Mouse (Mus musculus) CH12.LX (cell line): ENCODE data around the gene Ipo7. TPM values are rescaled to one million over a fixed set of nuclear protein-coding genes. Genes with fewer than 3 reads are reported as not detected.

Experiments
- DNase-seq: peaks from one replicate; pipeline ENCODE4 v3.0.0-alpha.2; 2013; ENCODE audit errors: extremely low read depth
- H3K27ac ChIP-seq: 2 replicates; pipeline ENCODE4 v1.5.1; 2012; ENCODE audit warnings: low read depth, mild to moderate bottlenecking, control low read depth, moderate library complexity; ENCODE audit not compliant: insufficient read depth
- H3K27me3 ChIP-seq: replicated peaks from 2 replicates; pipeline ENCODE3; 2012; ENCODE audit warnings: inconsistent platforms
- H3K36me3 ChIP-seq, 2 experiments: replicated peaks in 1 of 2; 2 replicates each; pipeline versions ENCODE3 to v1.6.1; 2012; ENCODE audit warnings: inconsistent platforms in 1 of 2, low read length in 1 of 2, mild to moderate bottlenecking in 1 of 2, mixed read lengths in 1 of 2, moderate library complexity in 1 of 2; ENCODE audit not compliant: control insufficient read depth in 1 of 2, insufficient read depth in 1 of 2
- H3K4me1 ChIP-seq, 2 experiments: 2 replicates each; pipeline ENCODE4 v1.6.1; 2012; ENCODE audit warnings: inconsistent platforms in 1 of 2, moderate library complexity in 1 of 2; ENCODE audit not compliant: insufficient read depth in 2 of 2, control insufficient read depth in 1 of 2
- H3K4me2 ChIP-seq: 2 replicates; pipeline ENCODE4 v1.6.1; 2012; ENCODE audit warnings: low read depth, mild to moderate bottlenecking, control low read depth; ENCODE audit not compliant: poor library complexity, insufficient read depth, severe bottlenecking
- H3K4me3 ChIP-seq, 3 experiments: fragments of 150-350 bp in 1 of 3; sonication (generic) in 1 of 3; replicated peaks in 1 of 3; 2 replicates each; pipeline versions ENCODE3 to v1.5.1; 2011 to 2012; ENCODE audit warnings: low read depth in 2 of 3, low read length in 2 of 3, mild to moderate bottlenecking in 2 of 3, moderate library complexity in 2 of 3, control low read depth in 1 of 3, improper control_type of control experiment in 1 of 3, inconsistent platforms in 1 of 3, mixed read lengths in 1 of 3; ENCODE audit not compliant: poor library complexity in 1 of 3
- H3K79me2 ChIP-seq: replicated peaks from 2 replicates; pipeline ENCODE4 v1.6.1; 2012; ENCODE audit warnings: mild to moderate bottlenecking, moderate library complexity; ENCODE audit not compliant: control insufficient read depth, poor library complexity, insufficient read depth, severe bottlenecking; ENCODE audit errors: extremely low read depth
- H3K9ac ChIP-seq: 2 replicates; pipeline ENCODE4 v1.6.1; 2012; ENCODE audit warnings: low read depth, mild to moderate bottlenecking, control low read depth, moderate library complexity; ENCODE audit not compliant: insufficient read depth
- H3K9me3 ChIP-seq: replicated peaks from 2 replicates; pipeline ENCODE3; 2012; ENCODE audit warnings: low read length, inconsistent platforms, mixed read lengths
- CHD1 ChIP-seq: IDR thresholded peaks from 2 replicates; pipeline ENCODE4 v1.6.1; 2012; ENCODE audit warnings: low read depth, low read length, improper control_type of control experiment, inconsistent platforms
- CTCF ChIP-seq, 2 experiments: IDR thresholded peaks in 1 of 2; conservative IDR thresholded peaks in 1 of 2; 2 replicates each; pipeline ENCODE4 v1.5.1; 2011 to 2012; ENCODE audit warnings: low read depth in 2 of 2, low read length in 2 of 2, improper control_type of control experiment in 1 of 2, inconsistent platforms in 1 of 2, mild to moderate bottlenecking in 1 of 2, moderate library complexity in 1 of 2
- ELF1 ChIP-seq: IDR thresholded peaks from 2 replicates; pipeline ENCODE4 v1.6.1; 2014; ENCODE audit warnings: low read depth, mild to moderate bottlenecking, inconsistent platforms, low read length, improper control_type of control experiment
- EP300 ChIP-seq: IDR thresholded peaks from 2 replicates; pipeline ENCODE4 v1.6.1; 2011; ENCODE audit warnings: low read length, improper control_type of control experiment
- GABPA ChIP-seq: IDR thresholded peaks from 2 replicates; pipeline ENCODE4 v1.6.1; 2012; ENCODE audit warnings: low read depth, low read length, improper control_type of control experiment, inconsistent platforms; ENCODE audit not compliant: insufficient replicate concordance
- HCFC1 ChIP-seq: IDR thresholded peaks from 2 replicates; pipeline ENCODE4 v1.6.1; 2012; ENCODE audit warnings: low read depth, mild to moderate bottlenecking, inconsistent platforms, low read length, improper control_type of control experiment
- IRF4 ChIP-seq: IDR thresholded peaks from 2 replicates; pipeline ENCODE4 v1.6.1; 2014; ENCODE audit warnings: low read depth, mild to moderate bottlenecking, inconsistent platforms, low read length, improper control_type of control experiment
- JUN ChIP-seq: IDR thresholded peaks from 2 replicates; pipeline ENCODE4 v1.6.1; 2011; ENCODE audit warnings: low read depth, mild to moderate bottlenecking, low read length, improper control_type of control experiment, moderate library complexity; ENCODE audit not compliant: insufficient read depth
- JUND ChIP-seq: conservative IDR thresholded peaks from 2 replicates; pipeline ENCODE4 v1.6.1; 2011; ENCODE audit warnings: low read depth, low read length, improper control_type of control experiment
- KAT2A ChIP-seq: IDR thresholded peaks from 2 replicates; pipeline ENCODE4 v1.6.1; 2012; ENCODE audit warnings: low read length, improper control_type of control experiment, inconsistent platforms; ENCODE audit not compliant: insufficient replicate concordance
- MAFK ChIP-seq: IDR thresholded peaks from 2 replicates; pipeline ENCODE4 v1.6.1; 2011; ENCODE audit warnings: low read length, improper control_type of control experiment; ENCODE audit not compliant: insufficient replicate concordance
- MAX ChIP-seq: IDR thresholded peaks from 2 replicates; pipeline ENCODE4 v1.6.1; 2011; ENCODE audit warnings: low read length, improper control_type of control experiment
- MAZ ChIP-seq: IDR thresholded peaks from 2 replicates; pipeline ENCODE4 v1.6.1; 2012; ENCODE audit warnings: low read depth, mild to moderate bottlenecking, inconsistent platforms, low read length, improper control_type of control experiment, moderate library complexity
- MEF2A ChIP-seq: IDR thresholded peaks from 2 replicates; pipeline ENCODE4 v1.6.1; 2014; ENCODE audit warnings: low read depth, mild to moderate bottlenecking, inconsistent platforms, low read length, improper control_type of control experiment, borderline replicate concordance
- MXI1 ChIP-seq: IDR thresholded peaks from 2 replicates; pipeline ENCODE4 v1.6.1; 2011; ENCODE audit warnings: mild to moderate bottlenecking, low read depth, low read length, improper control_type of control experiment
- MYC ChIP-seq: IDR thresholded peaks from 2 replicates; pipeline ENCODE4 v1.6.1; 2011; ENCODE audit warnings: low read depth, mild to moderate bottlenecking, improper control_type of control experiment, low read length
- NRF1 ChIP-seq: IDR thresholded peaks from 2 replicates; pipeline ENCODE4 v1.6.1; 2014; ENCODE audit warnings: low read depth, mild to moderate bottlenecking, inconsistent platforms, low read length, improper control_type of control experiment, moderate library complexity
- POLR2A ChIP-seq: IDR thresholded peaks from 2 replicates; pipeline ENCODE4 v1.6.1; 2011; ENCODE audit warnings: low read depth, mild to moderate bottlenecking, improper control_type of control experiment, low read length
- POLR2AphosphoS2 ChIP-seq: IDR thresholded peaks from 2 replicates; pipeline ENCODE4 v1.6.1; 2011; ENCODE audit warnings: low read depth, low read length, improper control_type of control experiment
- RAD21 ChIP-seq: IDR thresholded peaks from 2 replicates; pipeline ENCODE4 v1.6.1; 2011; ENCODE audit warnings: low read depth, mild to moderate bottlenecking, low read length, improper control_type of control experiment, moderate library complexity
- RCOR1 ChIP-seq: conservative IDR thresholded peaks from 2 replicates; pipeline ENCODE4 v1.6.1; 2012; ENCODE audit warnings: low read depth, mild to moderate bottlenecking, inconsistent platforms, low read length, improper control_type of control experiment
- SIN3A ChIP-seq: IDR thresholded peaks from 2 replicates; pipeline ENCODE4 v1.6.1; 2012; ENCODE audit warnings: low read length, improper control_type of control experiment, inconsistent platforms
- SMC3 ChIP-seq: IDR thresholded peaks from 2 replicates; pipeline ENCODE4 v1.6.1; 2011; ENCODE audit warnings: low read depth, low read length, improper control_type of control experiment
- TBP ChIP-seq: conservative IDR thresholded peaks from 2 replicates; pipeline ENCODE4 v1.6.1; 2011; ENCODE audit warnings: low read depth, low read length, improper control_type of control experiment
- UBTF ChIP-seq: IDR thresholded peaks from 2 replicates; pipeline ENCODE4 v1.6.1; 2012; ENCODE audit warnings: low read depth, mild to moderate bottlenecking, inconsistent platforms, low read length, improper control_type of control experiment, moderate library complexity
- USF1 ChIP-seq: IDR thresholded peaks from 2 replicates; pipeline ENCODE4 v1.6.1; 2014; ENCODE audit warnings: low read depth, mild to moderate bottlenecking, inconsistent platforms, low read length, improper control_type of control experiment
- USF2 ChIP-seq: conservative IDR thresholded peaks from 2 replicates; pipeline ENCODE4 v1.6.1; 2011; ENCODE audit warnings: low read depth, low read length, improper control_type of control experiment
- ZKSCAN1 ChIP-seq: IDR thresholded peaks from 2 replicates; pipeline ENCODE4 v1.6.1; 2012; ENCODE audit warnings: low read depth, inconsistent platforms, low read length, improper control_type of control experiment, borderline replicate concordance
- ZNF384 ChIP-seq: IDR thresholded peaks from 2 replicates; pipeline ENCODE4 v1.6.1; 2012; ENCODE audit warnings: low read depth, low read length, improper control_type of control experiment, inconsistent platforms
- dilution Hi-C: fragments of 300-500 bp; cut with MboI; formaldehyde crosslinking; loops from 2 replicates; pipeline ENCODE4 v1.14.3; 2020; ENCODE audit warnings: low sequenced_read_pairs; ENCODE audit not compliant: extremely low pct_unique_long_range_greater_than_20kb, extremely low pct_ligation_motif_present
- in situ Hi-C: fragments of 300-500 bp; cut with MboI; formaldehyde crosslinking; loops from 3 replicates; pipeline ENCODE4 v1.14.3; 2019; ENCODE audit warnings: low sequenced_read_pairs, low pct_ligation_motif_present, low pct_unique_long_range_greater_than_20kb, mixed read lengths
- polyA plus RNA-seq: library from polyadenylated mRNA; unstranded; fragments of >175 nt; gene quantifications from 2 replicates; pipeline ENCODE4 v1.2.1, GENCODE M21; 2012; ENCODE audit warnings: low read depth; ENCODE audit not compliant: insufficient read length
- total RNA-seq, 2 experiments: library from RNA; depleted of rRNA; stranded (reverse); fragments of 300-350 nt in 1 of 2; fragments of >200 nt in 1 of 2; gene quantifications; 2 replicates each; pipeline ENCODE4 v1.2.3; 2012 to 2014

Ipo7 gene
- total and polyA plus RNA-seq, 3 experiments: 126 to 183 (median 181) TPM

GRCm38 (mm10) chr7:110083386-110084165 lies 65.5 kb downstream of the Ipo7 start:
- H3K27ac ChIP-seq: no peak overlapping the region
- dilution Hi-C loops (no loop called here), in situ Hi-C loops (no loop called here)
- peak; percentile 58 for DNase-seq
- H3K9ac ChIP-seq: no peak overlapping the region
- H3K79me2 ChIP-seq: no peaks in the 10 kb centered on the region
- TF ChIP-seq SIN3A (no peak), SMC3 (peak; percentile 47), USF1 (no peak), CTCF (conservative IDR thresholded peaks at IDR 0.05 in 1 of 2, IDR thresholded peaks at IDR 0.05 in 1 of 2; ENCODE audit: low read depth in 2 of 2, low read length in 2 of 2) (peak; percentile 71 to 72), RCOR1 (no peak), RAD21 (peak; percentile 62), MXI1 (no peak), ZNF384 (peak; percentile 87), GABPA (no peak), JUND (no peak), IRF4 (no peak), NRF1 (no peak)
- peaks cover 0 to 3% of the 10 kb centered on the region in 2 experiments; a peak in 1 of 4 replicates for H3K4me1 ChIP-seq
- peaks cover 48 to 94% of the 10 kb centered on the region in 2 experiments for H3K36me3 ChIP-seq
- no peak overlapping the region for H3K4me2 ChIP-seq
- H3K9me3 ChIP-seq: no peaks in the 10 kb centered on the region
- H3K27me3 ChIP-seq: no peaks in the 10 kb centered on the region
- H3K4me3 ChIP-seq: no peak overlapping the region

DNA sequence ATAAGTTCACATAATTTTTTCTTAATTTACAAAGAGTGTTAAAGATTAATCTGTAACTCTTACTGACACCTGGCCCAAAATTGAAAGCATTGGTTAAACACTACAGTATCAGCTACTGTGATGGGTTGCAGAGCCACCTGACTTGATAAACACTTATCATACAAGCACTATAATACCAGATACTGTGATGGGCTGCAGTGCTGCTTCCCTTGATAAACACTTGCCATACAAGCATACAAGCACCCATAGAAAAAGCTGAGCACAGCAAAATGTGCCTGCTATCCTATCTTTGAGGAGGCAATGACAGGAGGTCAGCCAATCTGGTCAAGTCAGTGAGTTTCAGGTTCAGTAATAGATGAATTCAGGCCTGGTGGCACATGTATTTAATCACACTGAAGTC lies 67.1 kb downstream of the Ipo7 start:
- Histone ChIP-seq H3K4me1 (no peaks in the 10 kb centered on the region), H3K27me3 (no peaks in the 10 kb centered on the region), H3K4me3 (no peak overlapping the region), H3K9me3 (no peaks in the 10 kb centered on the region), H3K9ac (no peak overlapping the region), H3K79me2 (no peaks in the 10 kb centered on the region), H3K27ac (no peak overlapping the region), H3K36me3 (peaks cover 48 to 93% of the 10 kb centered on the region in 2 experiments), H3K4me2 (no peak overlapping the region)
- in situ Hi-C loops (no loop called here), dilution Hi-C loops (no loop called here)
- TF ChIP-seq POLR2A (no peak), POLR2AphosphoS2 (no peak), UBTF (no peak), MAFK (no peak), CHD1 (no peak), TBP (no peak), HCFC1 (no peak), ZNF384 (no peak), KAT2A (no peak), USF2 (no peak), MEF2A (no peak), GABPA (no peak), ZKSCAN1 (no peak), JUND (no peak), JUN (no peak), MAX (no peak), EP300 (no peak), MYC (no peak), ELF1 (no peak), MAZ (no peak)
- DNase-seq: no peak
